Mouse (Mus musculus): ENCODE data around the gene Adgrg3. TPM values are rescaled to one million over a fixed set of nuclear protein-coding genes. Genes with fewer than 3 reads are reported as not detected.
A peak's percentile ranks its signal among the peaks of the same experiment; 100 is the strongest.

The Adgrg3 gene
- polyA plus RNA-seq, 1 experiment from 2014 or later: 2.6 TPM

GRCm38 (mm10) chr8:95001165-95001564 is 16.3 kb upstream of the Adgrg3 start:
- H3K4me1 ChIP-seq (replicated peaks): peaks cover 49% of the 10 kb centered on the region
- no peak overlapping the region for H3K4me2 ChIP-seq
- no peaks in the 10 kb centered on the region for H3K27me3 ChIP-seq
- WGBS: 76% methylated on average over 5 of the region's 5 CpGs
- no peaks in the 10 kb centered on the region for H3K36me3 ChIP-seq
- no peak overlapping the region for H3K4me3 ChIP-seq
- ATAC-seq (replicated peaks; ENCODE audit: insufficient number of reproducible peaks, insufficient read depth, low FRiP score, low read depth): no peak
- no peaks in the 10 kb centered on the region for H3K9me3 ChIP-seq (replicated peaks)
- no peak overlapping the region for H3K9ac ChIP-seq
- peak overlapping the region; percentile 68 for H3K27ac ChIP-seq

GRCm38 (mm10) chr8:95001655-95002054 is 15.8 kb upstream of the Adgrg3 start:
- H3K9me3 ChIP-seq (replicated peaks): no peaks in the 10 kb centered on the region
- H3K36me3 ChIP-seq: no peaks in the 10 kb centered on the region
- no peaks in the 10 kb centered on the region for H3K27me3 ChIP-seq
- peak; percentile 61 for ATAC-seq (replicated peaks; ENCODE audit: insufficient number of reproducible peaks, insufficient read depth, low FRiP score, low read depth)
- H3K4me1 ChIP-seq (replicated peaks): peaks cover 49% of the 10 kb centered on the region
- H3K4me3 ChIP-seq: no peak overlapping the region
- no peak overlapping the region for H3K9ac ChIP-seq
- WGBS: 5% methylated on average over 7 of the region's 7 CpGs
- H3K4me2 ChIP-seq: peak overlapping the region; percentile 31
- H3K27ac ChIP-seq: peak overlapping the region; percentile 68

- ATAC-seq (replicated peaks; ENCODE audit: insufficient number of reproducible peaks, insufficient read depth, low FRiP score, low read depth): peak; percentile 48
- H3K4me3 ChIP-seq: no peak overlapping the region
- peak overlapping the region; percentile 31 for H3K4me2 ChIP-seq
- H3K9ac ChIP-seq: no peak overlapping the region
- H3K27me3 ChIP-seq: no peaks in the 10 kb centered on the region
- peak overlapping the region; percentile 45; the same call in 1 of the 2 replicates for H3K27ac ChIP-seq
- WGBS: 35% methylated on average over 8 of the region's 8 CpGs
- no peaks in the 10 kb centered on the region for H3K9me3 ChIP-seq (replicated peaks)
- H3K4me1 ChIP-seq (replicated peaks): peaks cover 47% of the 10 kb centered on the region
- no peaks in the 10 kb centered on the region for H3K36me3 ChIP-seq
Measured at GRCm38 (mm10) chr8:95002089-95002655, 15.3 kb upstream of the Adgrg3 start.

DNA sequence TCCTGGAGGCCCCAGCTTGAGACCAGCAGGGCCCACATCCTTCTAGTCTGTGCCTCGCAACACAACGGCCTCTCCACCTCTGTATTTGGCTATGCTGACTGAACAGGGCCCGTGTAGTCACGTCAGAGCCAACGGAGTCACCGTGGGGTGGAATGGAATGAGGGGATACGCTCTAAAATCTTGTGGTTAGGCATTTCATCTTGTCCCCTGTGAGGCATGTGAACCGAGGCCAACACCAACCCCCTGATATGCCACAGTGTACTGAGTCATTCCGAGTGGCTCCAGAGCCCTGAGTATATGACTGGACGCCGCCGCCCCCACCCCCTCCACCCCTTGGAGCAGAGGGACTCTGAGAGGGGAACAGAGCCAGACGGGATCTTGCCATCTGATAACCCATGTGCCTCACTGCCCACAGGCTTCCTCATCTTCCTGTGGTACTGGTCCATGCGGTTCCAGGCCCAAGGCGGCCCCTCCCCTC is 5.0 kb upstream of the Adgrg3 start:
- no peak for ATAC-seq (replicated peaks; ENCODE audit: insufficient number of reproducible peaks, insufficient read depth, low FRiP score, low read depth)
- H3K4me3 ChIP-seq: no peak overlapping the region
- H3K27me3 ChIP-seq: no peaks in the 10 kb centered on the region
- no peaks in the 10 kb centered on the region for H3K36me3 ChIP-seq
- no peak overlapping the region for H3K4me2 ChIP-seq
- H3K9ac ChIP-seq: no peak overlapping the region
- H3K4me1 ChIP-seq (replicated peaks): no peaks in the 10 kb centered on the region
- 72% methylated on average over 15 of the region's 15 CpGs for WGBS
- H3K27ac ChIP-seq: no peak overlapping the region
- no peaks in the 10 kb centered on the region for H3K9me3 ChIP-seq (replicated peaks)

DNA sequence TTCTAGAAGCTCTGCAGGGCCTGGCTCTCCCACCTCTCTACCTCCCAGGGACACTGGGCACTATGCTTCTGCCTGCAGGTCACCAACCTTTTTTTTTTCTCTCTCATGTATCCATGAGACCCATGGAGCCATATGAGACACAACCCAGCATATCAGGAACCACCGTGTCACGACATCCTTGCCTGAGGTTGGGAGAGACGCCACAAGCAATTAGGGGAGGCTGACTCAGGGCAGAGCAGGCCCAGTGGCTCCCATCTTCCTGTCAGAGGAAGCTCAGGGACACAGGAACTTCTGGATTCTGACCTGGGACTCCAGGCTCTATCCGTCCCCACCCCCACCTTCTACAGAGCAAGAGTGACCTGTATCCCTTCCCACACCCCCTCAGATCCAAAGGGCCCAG is 1.6 kb upstream of the Adgrg3 start:
- ATAC-seq (replicated peaks; ENCODE audit: insufficient number of reproducible peaks, insufficient read depth, low FRiP score, low read depth): no peak
- WGBS: 66% methylated on average over 4 of the region's 4 CpGs

DNA sequence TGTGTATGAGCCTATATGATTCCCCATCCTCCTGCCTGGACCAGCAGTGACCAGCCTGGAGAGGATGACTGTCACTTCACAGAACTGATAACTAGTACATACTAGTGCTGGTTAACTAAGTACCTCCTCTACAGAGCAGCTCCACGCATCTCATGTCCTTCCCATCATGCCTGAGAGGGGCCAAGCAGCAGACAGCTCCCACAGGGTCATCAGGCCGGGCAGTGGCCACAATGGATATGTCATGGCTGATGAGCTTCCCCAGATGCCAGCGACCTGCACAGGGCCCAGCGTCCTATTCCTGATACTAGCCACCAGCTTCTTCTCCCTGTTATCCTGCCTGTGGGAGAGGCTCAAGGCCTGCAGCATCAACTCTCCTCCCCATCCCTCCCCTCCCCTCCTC is 808 bp upstream of the Adgrg3 start:
- WGBS: 51% methylated on average over 4 of the region's 4 CpGs
- no peak for ATAC-seq (replicated peaks; ENCODE audit: insufficient number of reproducible peaks, insufficient read depth, low FRiP score, low read depth)

More for the DNA sequence above, 1.6 kb upstream of the Adgrg3 start:
- no peak overlapping the region for H3K4me2 ChIP-seq
- H3K27ac ChIP-seq: no peak overlapping the region
- no peaks in the 10 kb centered on the region for H3K36me3 ChIP-seq
- no peaks in the 10 kb centered on the region for H3K27me3 ChIP-seq
- no peak overlapping the region for H3K4me3 ChIP-seq
- no peak overlapping the region for H3K9ac ChIP-seq
- H3K4me1 ChIP-seq (replicated peaks): peaks cover 2% of the 10 kb centered on the region; the same call in 1 of the 2 replicates
- no peaks in the 10 kb centered on the region for H3K9me3 ChIP-seq (replicated peaks)

DNA sequence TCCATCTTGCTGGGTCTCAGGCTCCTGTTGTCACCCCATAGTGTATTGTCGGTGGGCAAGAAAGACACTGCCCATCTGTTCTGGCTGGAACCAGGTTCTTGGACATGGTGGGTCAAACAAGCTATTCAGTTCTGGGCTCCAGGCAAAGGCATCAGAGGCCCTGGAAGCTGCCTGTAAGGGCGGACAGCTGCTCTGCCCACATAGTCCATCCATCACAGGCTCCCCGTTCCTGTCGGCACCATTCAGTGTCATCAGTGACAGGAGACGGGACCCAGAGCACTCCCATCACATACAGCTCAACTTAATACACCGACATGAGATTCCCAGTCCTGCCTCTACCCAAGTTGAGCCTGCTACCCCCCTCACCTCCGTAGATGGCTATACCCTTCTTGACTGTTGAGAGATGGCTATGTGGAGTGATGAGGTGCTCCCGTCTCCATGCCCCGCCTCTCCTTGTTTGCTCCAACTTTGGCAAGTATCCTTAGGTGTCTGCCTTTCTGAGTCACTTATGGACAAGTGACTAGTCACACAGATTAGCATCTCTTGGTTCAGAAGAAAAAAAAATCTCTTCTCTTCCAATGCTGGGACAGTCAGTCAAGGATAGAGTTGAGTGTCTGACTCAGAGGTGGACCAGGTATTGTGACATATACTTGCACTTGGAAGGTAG is 610 bp downstream of the Adgrg3 start:
- Histone ChIP-seq H3K9ac (no peak overlapping the region), H3K36me3 (no peaks in the 10 kb centered on the region), H3K4me3 (no peak overlapping the region), H3K4me1 (replicated peaks) (peaks cover 2% of the 10 kb centered on the region; the same call in 1 of the 2 replicates), H3K27ac (no peak overlapping the region), H3K9me3 (replicated peaks) (no peaks in the 10 kb centered on the region), H3K4me2 (no peak overlapping the region), H3K27me3 (no peaks in the 10 kb centered on the region)
- 46% methylated on average over 9 of the region's 9 CpGs for WGBS
- ATAC-seq (replicated peaks; ENCODE audit: insufficient number of reproducible peaks, insufficient read depth, low FRiP score, low read depth): no peak

More for the DNA sequence above, 808 bp upstream of the Adgrg3 start:
- Histone ChIP-seq H3K4me1 (replicated peaks) (peaks cover 2% of the 10 kb centered on the region; the same call in 1 of the 2 replicates), H3K4me3 (no peak overlapping the region), H3K9ac (no peak overlapping the region), H3K9me3 (replicated peaks) (no peaks in the 10 kb centered on the region), H3K36me3 (no peaks in the 10 kb centered on the region), H3K27ac (no peak overlapping the region), H3K4me2 (no peak overlapping the region), H3K27me3 (no peaks in the 10 kb centered on the region)

- no peaks in the 10 kb centered on the region; the same call in 1 of the 2 replicates for H3K9me3 ChIP-seq (replicated peaks)
- H3K4me1 ChIP-seq (replicated peaks): peaks cover 2% of the 10 kb centered on the region; the same call in 1 of the 2 replicates
- H3K4me2 ChIP-seq: peak overlapping the region; percentile 54
- peak overlapping the region; percentile 26 for H3K4me3 ChIP-seq
- H3K27me3 ChIP-seq: no peaks in the 10 kb centered on the region
- no peak overlapping the region; the same call in 1 of the 2 replicates for H3K9ac ChIP-seq
- peak overlapping the region; percentile 67 for H3K27ac ChIP-seq
- H3K36me3 ChIP-seq: no peaks in the 10 kb centered on the region
- 27% methylated on average over 12 of the region's 12 CpGs for WGBS
- ATAC-seq (replicated peaks; ENCODE audit: insufficient number of reproducible peaks, insufficient read depth, low FRiP score, low read depth): peak; percentile 37; the same call in 1 of the 2 replicates
Measured at GRCm38 (mm10) chr8:95020293-95020777, 2.8 kb downstream of the Adgrg3 start.

GRCm38 (mm10) chr8:95020821-95021220 is 3.3 kb downstream of the Adgrg3 start:
- H3K27me3 ChIP-seq: no peaks in the 10 kb centered on the region
- H3K4me1 ChIP-seq (replicated peaks): peaks cover 2% of the 10 kb centered on the region; the same call in 1 of the 2 replicates
- H3K9me3 ChIP-seq (replicated peaks): peaks cover 3% of the 10 kb centered on the region; the same call in 1 of the 2 replicates
- 56% methylated on average over 10 of the region's 10 CpGs for WGBS
- H3K9ac ChIP-seq: no peak overlapping the region
- no peak for ATAC-seq (replicated peaks; ENCODE audit: insufficient number of reproducible peaks, insufficient read depth, low FRiP score, low read depth)
- peak overlapping the region; percentile 67 for H3K27ac ChIP-seq
- 0 out of 2 replicates have a peak overlapping the region, but pooled peaks have one; percentile 26 for H3K4me3 ChIP-seq
- peak overlapping the region; percentile 54 for H3K4me2 ChIP-seq
- 0 out of 2 replicates have a peak, but pooled peaks cover 3% of the 10 kb centered on the region for H3K36me3 ChIP-seq

GRCm38 (mm10) chr8:95023201-95023600 is 5.7 kb downstream of the Adgrg3 start:
- peaks cover 2% of the 10 kb centered on the region; the same call in 1 of the 2 replicates for H3K4me1 ChIP-seq (replicated peaks)
- peaks cover 4% of the 10 kb centered on the region; the same call in 1 of the 2 replicates for H3K9me3 ChIP-seq (replicated peaks)
- no peak for ATAC-seq (replicated peaks; ENCODE audit: insufficient number of reproducible peaks, insufficient read depth, low FRiP score, low read depth)
- no peak overlapping the region for H3K27ac ChIP-seq
- no peaks in the 10 kb centered on the region for H3K27me3 ChIP-seq
- WGBS: 22% methylated on average over 8 of the region's 8 CpGs
- no peak overlapping the region for H3K4me3 ChIP-seq
- 0 out of 2 replicates have a peak, but pooled peaks cover 3% of the 10 kb centered on the region for H3K36me3 ChIP-seq
- H3K9ac ChIP-seq: no peak overlapping the region
- no peak overlapping the region for H3K4me2 ChIP-seq

GRCm38 (mm10) chr8:95024387-95024786 is 6.9 kb downstream of the Adgrg3 start:
- Histone ChIP-seq H3K4me2 (no peak overlapping the region), H3K27me3 (no peaks in the 10 kb centered on the region), H3K27ac (no peak overlapping the region), H3K9me3 (replicated peaks) (peaks cover 4% of the 10 kb centered on the region; the same call in 1 of the 2 replicates), H3K4me3 (no peak overlapping the region), H3K36me3 (0 out of 2 replicates have a peak, but pooled peaks cover 3% of the 10 kb centered on the region), H3K4me1 (replicated peaks) (peaks cover 2% of the 10 kb centered on the region; the same call in 1 of the 2 replicates), H3K9ac (no peak overlapping the region)
- 76% methylated on average over 4 of the region's 4 CpGs for WGBS
- no peak for ATAC-seq (replicated peaks; ENCODE audit: insufficient number of reproducible peaks, insufficient read depth, low FRiP score, low read depth)
